Mouse (Mus musculus) mouse trophoblast stem cell (cell line): ENCODE results near the gene Polh.

ENCODE experiments used
- in situ Hi-C, 2 experiments: fragments of 300-500 bp; cut with MseI, MboI; formaldehyde crosslinking; loops; 2 replicates in 1 of 2; 3 replicates in 1 of 2; pipeline ENCODE4 v1.15.1; 2025

Gene Polh

DNA sequence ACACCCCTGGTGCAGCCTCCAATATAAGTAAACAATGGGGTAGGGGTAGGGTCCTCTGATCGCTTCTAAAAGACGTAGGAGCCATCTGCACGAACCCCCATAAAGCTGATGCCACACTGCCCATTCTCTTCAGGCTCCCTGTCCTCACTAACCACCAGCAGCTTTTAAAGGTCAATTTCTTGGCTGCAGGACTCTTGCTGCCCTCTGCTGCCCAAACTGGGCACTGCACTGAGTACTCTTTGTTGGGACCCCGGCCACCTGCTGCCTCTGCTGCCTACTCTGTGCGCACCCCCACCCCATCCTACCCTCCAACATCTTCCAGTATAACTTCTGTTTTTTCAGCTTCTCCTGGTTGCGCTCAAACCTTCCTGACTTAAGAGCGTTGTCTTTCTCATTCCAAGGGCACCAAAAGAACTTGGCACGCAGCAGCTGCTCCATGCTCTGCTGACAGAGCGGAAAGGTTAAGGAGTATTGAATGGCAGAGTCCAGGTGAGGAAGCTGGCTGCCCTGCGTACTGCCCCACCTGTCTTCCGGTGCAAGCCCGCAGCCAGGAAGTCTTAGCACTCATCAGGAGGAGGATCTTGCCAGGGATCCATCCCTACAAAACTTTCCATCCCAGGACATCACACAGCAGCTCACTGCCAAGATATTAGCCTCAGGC is 70.3 kb downstream of the Polh start:
- in situ Hi-C loops: loop anchor here in 1 of 2 experiments (10.0 kb wide), 1 partner anchor 397 kb away; the partner anchor contains the start of gene 1600014C23Rik

DNA sequence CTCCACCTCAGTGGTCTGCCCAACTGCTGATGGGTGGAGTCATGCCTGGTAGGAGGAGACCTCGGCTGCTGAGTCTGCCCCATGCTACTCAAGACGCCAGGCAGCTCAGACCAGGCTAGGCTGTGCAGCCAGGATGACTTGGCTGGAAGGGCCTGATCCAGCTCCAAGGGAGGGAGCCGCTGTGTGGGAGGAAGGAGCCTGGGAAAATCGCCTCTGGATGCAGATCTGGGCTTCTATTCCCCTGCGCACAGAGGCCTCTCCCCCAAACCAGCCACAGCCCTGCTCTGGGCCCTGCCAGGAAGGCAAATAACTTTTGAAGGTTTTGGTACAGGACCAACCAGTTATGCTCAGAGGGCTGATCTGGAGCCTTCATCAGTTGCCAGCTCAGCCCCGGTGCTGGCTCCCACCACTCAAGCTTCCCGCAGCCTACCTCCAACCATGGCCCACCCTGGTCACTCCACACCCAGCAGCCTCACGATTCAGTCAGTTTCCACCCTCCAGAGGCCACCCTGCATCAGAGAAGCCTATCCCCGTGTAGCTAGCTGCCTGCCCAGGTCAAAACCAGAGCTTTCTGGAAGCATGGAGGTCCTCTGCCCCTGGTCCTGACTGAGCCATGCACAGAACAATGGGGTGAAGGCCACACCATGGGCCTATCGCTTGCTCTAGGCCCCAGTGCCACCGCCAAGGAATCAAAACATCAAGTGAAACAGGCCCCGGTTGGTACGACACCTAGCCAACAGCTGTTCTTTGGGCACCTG is 72.5 kb downstream of the Polh start:
- in situ Hi-C loops: loop anchor here in 1 of 2 experiments (10.0 kb wide), 1 partner anchor 395 kb away; the partner anchor contains the start of gene 1600014C23Rik

DNA sequence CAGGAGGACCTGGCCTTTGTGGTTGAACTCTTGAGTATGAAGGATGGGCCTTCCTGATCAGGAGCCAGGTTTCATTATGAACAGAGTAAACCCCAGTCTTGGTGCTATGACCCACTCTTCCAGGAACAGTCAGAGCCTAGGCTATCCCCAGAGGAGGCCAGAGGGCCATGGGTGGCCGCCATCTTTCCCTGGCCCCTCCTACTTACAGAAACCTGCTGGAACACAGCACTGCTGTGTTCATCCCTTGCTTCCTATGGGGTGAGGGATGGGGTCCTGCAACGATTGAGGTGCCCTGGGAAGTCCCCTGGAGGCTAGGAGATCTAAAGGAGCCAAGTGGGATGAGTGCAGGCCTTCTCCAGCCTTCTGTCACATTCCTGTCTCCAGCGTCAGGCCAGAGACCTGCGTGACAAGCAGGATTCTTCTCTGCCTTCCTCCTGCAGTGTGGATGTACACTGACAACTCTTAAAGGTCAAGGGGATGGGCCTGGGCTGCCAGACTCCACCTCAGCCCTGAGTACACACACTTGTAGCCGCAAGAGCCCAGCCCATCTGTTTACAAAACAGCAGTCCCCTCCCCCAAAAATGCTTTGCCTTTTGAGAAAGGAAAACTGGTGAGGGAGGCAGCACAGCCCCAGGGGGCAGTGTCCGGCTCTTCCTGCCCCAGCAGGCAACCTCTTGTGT is 74.5 kb downstream of the Polh start:
- in situ Hi-C loops: no loop called here

DNA sequence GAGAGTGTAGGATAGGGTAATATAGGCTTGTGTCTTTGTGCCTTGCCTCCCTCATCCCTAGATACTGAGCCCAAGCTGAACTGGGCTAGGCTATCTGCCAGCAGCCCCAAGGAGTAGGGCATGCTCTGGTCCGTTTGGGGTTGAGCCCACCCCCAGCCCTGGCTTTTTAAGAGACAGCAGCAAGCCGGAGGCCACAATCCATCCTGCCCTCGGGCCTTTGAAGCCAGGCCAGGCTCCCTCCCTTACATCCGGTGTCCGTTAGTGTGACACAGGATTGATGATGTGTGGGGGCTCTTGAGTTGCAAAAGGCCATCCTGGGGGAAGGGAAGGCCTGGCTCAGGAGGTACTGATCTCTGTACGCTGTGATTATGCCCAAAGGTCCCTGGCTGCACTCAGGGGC is 75.8 kb downstream of the Polh start:
- in situ Hi-C loops: no loop called here

DNA sequence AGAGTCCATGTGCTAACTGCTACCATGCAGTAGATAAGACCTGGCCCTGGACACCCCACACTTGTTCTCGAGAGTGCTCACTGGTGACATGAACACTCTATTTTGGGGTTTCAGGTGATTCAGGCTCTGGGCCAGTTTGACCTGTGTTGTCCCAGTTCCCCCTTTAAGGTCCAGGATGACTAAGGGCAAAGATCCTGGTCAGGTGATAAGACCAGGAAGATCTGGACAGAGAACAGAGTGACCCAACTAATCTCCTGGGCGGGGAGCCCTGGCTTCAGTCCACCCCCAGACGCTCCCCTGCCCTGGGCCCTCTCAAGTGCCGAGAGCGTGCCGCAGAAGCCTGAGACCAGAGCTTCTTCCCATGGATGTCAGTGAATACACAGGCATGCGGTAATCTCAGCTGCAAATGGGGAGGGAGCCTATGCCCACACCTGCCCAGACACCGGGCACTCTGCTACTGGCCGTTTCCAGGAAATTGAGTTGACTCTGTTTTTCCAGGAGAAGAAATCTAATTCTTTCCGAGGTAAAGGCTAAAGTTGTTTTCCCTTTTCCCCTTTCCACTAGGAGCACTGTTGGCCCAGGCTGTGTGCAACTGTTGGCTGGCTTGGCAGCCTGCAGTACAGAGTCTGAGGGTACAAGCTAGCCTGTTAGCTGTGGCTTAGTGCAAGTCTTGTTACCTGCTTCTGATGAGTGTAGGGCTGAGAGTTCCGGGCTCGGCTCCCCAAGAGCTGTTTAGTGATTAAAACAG is 78.3 kb downstream of the Polh start:
- in situ Hi-C loops: no loop called here

DNA sequence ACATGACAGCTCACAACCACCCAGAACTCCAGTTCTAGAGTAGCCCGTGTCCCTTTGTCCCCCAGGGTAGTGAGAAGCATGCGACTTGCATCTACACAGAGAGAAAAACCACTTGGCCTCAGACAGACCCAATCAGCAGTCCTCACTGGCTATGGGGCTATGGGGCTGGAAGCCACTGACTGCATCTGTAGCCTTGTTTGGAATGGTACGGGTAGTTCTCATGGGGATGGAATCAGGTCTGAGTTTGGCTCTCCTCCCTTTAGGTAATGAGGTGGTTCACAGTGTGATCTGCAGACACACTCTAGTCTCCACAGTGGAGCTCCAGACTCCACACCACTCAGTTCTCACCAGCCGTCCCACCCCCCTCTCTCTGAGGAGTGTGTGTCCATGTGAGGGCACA is 79.2 kb downstream of the Polh start:
- in situ Hi-C loops: no loop called here

DNA sequence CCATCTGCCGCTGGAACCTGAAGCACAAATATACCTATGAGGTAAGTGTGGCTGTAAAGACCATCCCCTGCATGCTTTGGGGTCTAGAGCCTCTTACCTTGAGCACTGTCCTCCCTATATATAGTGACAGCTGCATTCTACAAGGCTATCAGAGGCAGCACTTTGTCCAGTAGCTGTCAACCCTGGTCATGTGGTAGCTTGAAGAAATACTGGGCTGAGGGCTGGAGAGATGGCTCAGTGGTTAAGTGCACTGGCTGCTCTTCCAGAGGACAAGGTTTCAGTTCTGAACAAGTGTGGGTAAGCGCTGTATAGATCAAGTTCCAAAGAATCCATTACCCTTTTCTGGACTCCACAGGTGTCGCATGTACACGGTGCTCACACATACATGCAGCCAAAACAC is 79.7 kb downstream of the Polh start:
- in situ Hi-C loops: no loop called here
